Comparison of ENCODE assay signal across 8 mouse cellular contexts in genomic region chr6:72237035-72237434, GRCm38 (mm10). TPM values are rescaled to one million over a fixed set of nuclear protein-coding genes. Genes with fewer than 3 reads are reported as not detected.
DNase-seq lines count a peak whose midpoint lies in the region; ATAC-seq lines count a peak whose summit lies in the region.

No protein-coding gene starts in this region.

- no peaks in the 10 kb centered on the region for H3K36me3 ChIP-seq in kidney, embryonic 14.5 days (ENCODE audit: control insufficient read depth, insufficient read depth, low read length)
- no peaks in the 10 kb centered on the region for H3K36me3 ChIP-seq in intestine, embryonic 15.5 days
- H3K36me3 ChIP-seq in limb, embryonic 11.5 days (ENCODE audit: control insufficient read depth, insufficient read depth, low read length), result no peaks in the 10 kb centered on the region

- no peak overlapping the region for H3K4me3 ChIP-seq in kidney, embryonic 14.5 days (ENCODE audit: low read length)
- H3K4me3 ChIP-seq in intestine, embryonic 15.5 days (replicated peaks), result no peak overlapping the region
- H3K4me3 ChIP-seq in limb, embryonic 11.5 days (ENCODE audit: low read depth, low read length), result no peak overlapping the region

- no peak overlapping the region for H3K4me2 ChIP-seq in kidney, embryonic 14.5 days (replicated peaks; ENCODE audit: low read depth, low read length)
- H3K4me2 ChIP-seq in intestine, embryonic 15.5 days (replicated peaks), result no peak overlapping the region
- H3K4me2 ChIP-seq in limb, embryonic 11.5 days (ENCODE audit: low read depth, severe bottlenecking), result no peak overlapping the region

- H3K27ac ChIP-seq in kidney, embryonic 14.5 days (ENCODE audit: low read depth, low read length), result no peak overlapping the region
- H3K27ac ChIP-seq in intestine, embryonic 15.5 days, result no peak overlapping the region
- H3K27ac ChIP-seq in limb, embryonic 11.5 days (replicated peaks; ENCODE audit: low read depth, low read length), result no peak overlapping the region

- 2% methylated on average over 5 of the region's 5 CpGs for WGBS in kidney, embryonic 14.5 days
- 6% methylated on average over 5 of the region's 5 CpGs for WGBS in intestine, embryonic 15.5 days
- WGBS in limb, embryonic 11.5 days, result under 1% methylated on average over 5 of the region's 5 CpGs

- peak; percentile 90 for DNase-seq in kidney, adult 18-20 months
- DNase-seq in cerebellum, adult 11 months, result peak; percentile 82
- peak; percentile 95 for DNase-seq in limb, embryonic 11.5 days (ENCODE audit: low spot score)
- DNase-seq in testis, postnatal 14 days (ENCODE audit: low spot score), result peak; percentile 81

- ATAC-seq in kidney, embryonic 14.5 days (ENCODE audit: low FRiP score, low TSS enrichment), result no peak
- peak; percentile 51 for ATAC-seq in frontal cortex, adult (ENCODE audit: low TSS enrichment)
- peak; percentile 41; the same call in 1 of the 2 replicates for ATAC-seq in intestine, embryonic 15.5 days
- no peak for ATAC-seq in limb, embryonic 11.5 days (ENCODE audit: insufficient number of reproducible peaks, low FRiP score, low TSS enrichment, low read depth)
- ATAC-seq in neutrophil, adult 5-6 weeks (ENCODE audit: extremely low read depth, insufficient number of reproducible peaks, low FRiP score, poor library complexity, severe bottlenecking), result peak; percentile 30; the same call in 1 of the 2 replicates

- H3K4me1 ChIP-seq in kidney, embryonic 14.5 days (ENCODE audit: control insufficient read depth, insufficient read depth, low read length), result peaks cover 23% of the 10 kb centered on the region
- H3K4me1 ChIP-seq in intestine, embryonic 15.5 days (replicated peaks), result peaks cover 29% of the 10 kb centered on the region
- H3K4me1 ChIP-seq in limb, embryonic 11.5 days (ENCODE audit: control insufficient read depth, insufficient read depth, low read length), result peaks cover 31% of the 10 kb centered on the region

- no peaks in the 10 kb centered on the region for H3K9me3 ChIP-seq in kidney, embryonic 14.5 days (ENCODE audit: control insufficient read depth, low read length)
- no peaks in the 10 kb centered on the region for H3K9me3 ChIP-seq in intestine, embryonic 15.5 days
- H3K9me3 ChIP-seq in limb, embryonic 11.5 days (ENCODE audit: control insufficient read depth, low read length), result no peaks in the 10 kb centered on the region

- no peak overlapping the region for H3K9ac ChIP-seq in kidney, embryonic 14.5 days (ENCODE audit: low read depth, low read length)
- H3K9ac ChIP-seq in intestine, embryonic 15.5 days, result no peak overlapping the region
- H3K9ac ChIP-seq in limb, embryonic 11.5 days (ENCODE audit: low read length), result no peak overlapping the region

- H3K27me3 ChIP-seq in kidney, embryonic 14.5 days (ENCODE audit: control insufficient read depth, insufficient read depth, low read length), result peaks cover 10% of the 10 kb centered on the region; the same call in 1 of the 2 replicates
- peaks cover 29% of the 10 kb centered on the region for H3K27me3 ChIP-seq in intestine, embryonic 15.5 days (replicated peaks)
- no peaks in the 10 kb centered on the region for H3K27me3 ChIP-seq in limb, embryonic 11.5 days (ENCODE audit: control insufficient read depth, insufficient read depth, low read length)

RNA-seq across cellular contexts. Expression of gene Atoh8, which starts 1.7 kb away (rescaled TPM):
- polyA plus RNA-seq in kidney, embryonic 14.5 days (2014; fragmentation: Nextera tagmentation; extraction: Ambion mirVana), result 13.3 and 14.2 TPM in 2 replicates
- 9.4 and 9.6 TPM in 2 replicates for polyA plus RNA-seq in intestine, embryonic 15.5 days (2015; fragmentation: Nextera tagmentation; extraction: Ambion mirVana)
- 22.3 and 22.9 TPM in 2 replicates for polyA plus RNA-seq in limb, embryonic 11.5 days (2014; fragmentation: Nextera tagmentation; extraction: Ambion mirVana)
- not detected in 2 replicates for total RNA-seq in neutrophil, adult 5-6 weeks (2017)

Comparison
In these comparisons a context has a peak if more than half of its experiments do, and no peak if none do; other contexts are left out.
1. ATAC-seq: peak in frontal cortex, adult (single experiment), intestine, embryonic 15.5 days (single experiment) and neutrophil, adult 5-6 weeks (single experiment); none in kidney, embryonic 14.5 days (single experiment) and limb, embryonic 11.5 days (single experiment).
2. Peak in every context shown above with its lines, with median percentiles within 50 percentile points of each other: DNase-seq.